Mouse (Mus musculus) G1E (cell line): ENCODE results near the gene AC134908.4.

Experiments
- CTCF ChIP-seq: IDR thresholded peaks from 2 replicates; pipeline ENCODE4 v1.5.1; 2012; ENCODE audit warnings: low read depth, low read length, inconsistent platforms, mixed read lengths
- GATA1 ChIP-seq: IDR thresholded peaks from 2 replicates; pipeline ENCODE4 v1.6.1; 2012; ENCODE audit warnings: borderline replicate concordance, low read length, inconsistent platforms, mixed read lengths

- TF ChIP-seq GATA1 (no peak), CTCF (no peak)
Measured at GRCm38 (mm10) chr17:25841117-25841880, 45.8 kb upstream of the AC134908.4 start, which contains the start of gene Gm20683.
